Mouse (Mus musculus) heart, postnatal 36 days (tissue): Measurements from ENCODE around the gene Col6a6. TPM values are rescaled to one million over a fixed set of nuclear protein-coding genes. Genes with fewer than 3 reads are reported as not detected.
A peak's percentile ranks its signal among the peaks of the same experiment; 100 is the strongest.

Experiments
- DNase-seq, 2 experiments: peaks; one replicate each; pipeline ENCODE4 v3.0.0; 2021 to 2022
- intact Hi-C: fragments of 180-260 bp; cut with DNase I; formaldehyde crosslinking; loops from one replicate; pipeline ENCODE4 v1.15.1; 2025
- total RNA-seq, 2 experiments: library from RNA; stranded (reverse); gene quantifications; 2 replicates each; pipeline ENCODE4 v1.2.3; 2021

Col6a6 gene
- total RNA-seq, 2 experiments from 2014 or later = 4.0 to 4.4 TPM

DNA sequence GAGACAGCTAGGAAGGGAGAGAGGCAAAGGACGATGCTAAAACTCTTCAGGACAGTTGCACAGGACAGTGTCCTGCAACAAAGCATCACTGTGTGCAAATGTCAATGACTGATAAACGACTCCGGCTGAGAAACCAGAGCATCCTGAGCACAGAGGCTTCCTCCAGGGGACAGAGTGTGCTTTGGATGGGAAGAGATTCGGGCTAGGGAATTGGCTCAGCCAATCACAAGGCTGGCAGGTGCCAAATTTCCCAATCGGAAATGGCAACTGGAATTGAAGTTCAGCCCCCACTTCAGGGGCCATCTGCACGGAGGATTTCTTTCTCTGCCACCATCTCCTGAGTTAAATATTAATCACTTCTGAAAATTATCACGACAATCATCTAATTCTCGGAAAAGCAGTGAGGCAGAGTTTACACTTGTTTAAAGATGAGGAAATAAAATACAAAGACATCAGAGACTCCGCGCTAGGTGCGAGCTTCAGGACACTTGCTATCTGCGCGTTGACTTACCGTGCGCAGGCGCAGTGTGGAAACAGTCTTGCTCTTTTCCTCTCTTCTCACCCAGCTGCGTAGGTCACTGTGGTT, 18.9 kb downstream of the Col6a6 start:
- intact Hi-C loops = no loop called here

DNA sequence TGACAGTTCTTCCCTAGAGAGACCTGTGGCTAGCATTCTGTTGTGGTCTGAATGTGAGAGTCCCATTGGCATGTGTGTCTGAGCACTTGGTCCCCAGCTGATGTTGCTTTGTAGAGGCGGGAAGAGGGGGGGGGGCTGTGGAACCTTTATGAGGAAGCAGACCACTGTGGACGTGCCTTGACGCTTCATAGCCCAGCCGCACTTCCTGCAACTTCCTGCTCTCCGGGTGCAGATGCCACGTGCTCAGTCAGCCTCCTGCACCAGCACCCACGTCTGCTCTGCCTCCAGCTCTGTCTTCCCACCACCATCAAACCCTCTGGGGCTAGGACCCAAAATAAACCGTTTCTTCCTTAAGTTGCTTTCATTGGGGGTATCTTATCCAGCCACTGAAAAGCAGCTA, 24.5 kb downstream of the Col6a6 start:
- intact Hi-C loops = no loop called here
- DNase-seq = no peak

More for the DNA sequence above, 18.9 kb downstream of the Col6a6 start:
- DNase-seq = no peak

DNA sequence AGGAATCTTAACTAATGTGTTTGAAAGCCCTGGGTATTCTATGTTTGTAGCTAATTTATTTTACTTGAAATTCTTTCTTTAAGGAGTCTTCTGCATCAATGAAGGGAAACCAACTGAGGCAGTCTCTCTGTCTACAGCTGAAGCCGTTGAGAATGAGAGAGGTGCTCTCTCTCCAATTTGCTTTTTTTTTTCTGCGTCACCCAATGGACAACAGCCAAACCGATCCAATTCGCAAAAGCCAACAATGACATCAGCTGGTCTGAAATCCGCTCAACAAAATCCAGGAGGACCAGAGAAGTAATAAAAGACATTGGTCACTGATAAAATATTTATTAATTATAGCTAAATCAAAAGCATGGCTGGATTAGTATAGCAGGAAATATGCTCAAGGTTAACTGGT, 26.5 kb downstream of the Col6a6 start:
- intact Hi-C loops = no loop called here
- peak; percentile 41 to 43 for DNase-seq

DNA sequence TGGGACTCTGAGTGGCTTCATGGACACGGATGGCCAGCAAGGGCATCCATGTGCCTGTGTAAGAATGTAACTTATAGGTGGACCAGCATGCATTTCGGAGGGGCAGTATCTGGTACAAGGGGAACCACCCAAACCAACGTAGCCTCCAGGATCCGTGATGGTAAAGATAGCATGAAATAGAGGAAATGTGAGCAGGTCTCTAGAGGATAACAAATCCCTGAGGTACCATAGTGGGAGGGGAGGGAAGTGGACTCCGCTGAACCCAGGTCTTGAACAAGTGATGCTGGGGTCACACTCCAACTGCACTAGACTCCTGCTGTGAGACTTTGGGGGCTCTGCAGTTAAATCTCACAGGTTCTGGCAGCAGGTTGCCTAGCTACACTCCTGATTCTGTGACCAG, 27.7 kb downstream of the Col6a6 start:
- DNase-seq = no peak

DNA sequence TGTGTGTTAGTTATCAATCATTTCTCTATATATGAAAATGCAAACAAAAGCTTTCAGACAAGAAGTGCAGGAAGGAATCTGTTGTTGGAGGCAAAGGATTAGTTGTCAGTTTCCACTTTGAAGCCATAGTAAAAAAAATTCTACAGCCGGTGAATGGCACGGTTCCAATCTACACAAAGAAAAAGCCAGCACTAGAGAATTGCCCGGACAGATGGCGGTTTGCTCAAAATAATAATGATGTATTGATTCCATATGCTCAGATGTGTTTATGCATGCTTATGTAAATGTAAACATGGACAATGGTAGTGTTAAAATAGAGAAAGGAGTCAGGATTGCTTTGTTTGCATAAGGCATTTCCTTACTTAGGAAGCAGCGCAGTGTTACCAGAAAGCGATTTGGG, 31.8 kb downstream of the Col6a6 start:
- no peak for DNase-seq
- intact Hi-C loops = no loop called here

More for the DNA sequence above, 27.7 kb downstream of the Col6a6 start:
- intact Hi-C loops = no loop called here

DNA sequence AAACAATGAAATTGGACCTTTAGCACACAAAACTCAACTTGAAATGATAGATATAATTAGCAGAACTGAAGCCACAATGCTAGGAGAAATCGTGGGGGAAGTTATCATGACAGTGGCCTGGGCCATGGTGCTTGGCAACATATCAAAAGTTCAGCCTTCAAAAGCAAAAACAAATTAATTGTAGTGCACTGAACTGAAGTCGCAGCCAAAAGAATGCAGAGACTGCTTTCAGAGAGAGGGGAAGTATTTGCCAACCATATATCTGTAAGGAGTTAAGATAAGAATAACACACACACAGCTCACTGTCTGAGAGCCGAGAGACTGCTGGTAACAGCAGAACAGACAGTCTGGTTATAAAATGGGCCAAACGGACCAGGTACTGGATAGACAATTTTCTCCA, 33.0 kb downstream of the Col6a6 start:
- intact Hi-C loops = loop anchor here (5.0 kb wide), 1 partner anchor 62 kb away; no protein-coding TSS in a partner anchor
- DNase-seq = no peak

DNA sequence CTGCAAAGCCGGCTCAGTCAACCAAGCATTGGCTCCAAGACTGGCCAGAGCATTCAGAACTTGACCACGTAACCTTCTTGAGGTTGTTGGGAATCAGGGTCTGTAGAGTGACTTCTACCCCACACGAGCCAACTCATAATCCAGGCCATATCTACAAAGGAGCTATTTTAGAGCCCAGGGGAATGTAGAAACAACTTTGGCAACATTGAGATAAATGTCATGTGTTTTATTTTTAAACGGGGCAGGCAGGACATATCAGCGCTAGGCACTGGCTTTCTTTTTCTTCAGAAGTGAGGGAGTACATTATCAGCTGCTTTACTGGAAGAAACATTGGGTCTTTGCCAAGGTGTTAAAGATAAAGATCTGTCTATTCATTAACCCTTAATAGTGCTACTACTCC, 36.1 kb downstream of the Col6a6 start:
- no peak for DNase-seq

DNA sequence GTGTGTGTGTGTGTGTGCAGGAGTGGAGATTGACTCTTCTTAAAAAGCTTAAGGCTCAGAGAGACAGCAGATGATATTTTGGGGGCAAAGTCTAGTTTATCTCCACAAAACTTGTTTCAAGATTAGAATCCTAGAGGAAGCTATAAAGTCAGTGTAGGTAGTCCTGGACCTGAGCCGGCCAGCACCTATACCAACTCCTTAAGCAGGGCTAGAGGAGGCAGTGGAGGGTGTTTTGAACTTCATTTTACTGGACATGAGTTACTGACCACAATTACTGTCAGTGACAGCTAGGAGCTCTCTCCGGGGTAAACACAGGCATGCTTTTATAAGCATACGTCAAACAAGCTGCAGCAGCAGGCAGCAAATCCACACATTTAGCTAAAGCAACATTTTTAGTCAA, 39.8 kb downstream of the Col6a6 start:
- intact Hi-C loops = no loop called here
- no peak for DNase-seq

More for the DNA sequence above, 36.1 kb downstream of the Col6a6 start:
- intact Hi-C loops = loop anchor here (5.0 kb wide), 1 partner anchor 65 kb away; no protein-coding TSS in a partner anchor

DNA sequence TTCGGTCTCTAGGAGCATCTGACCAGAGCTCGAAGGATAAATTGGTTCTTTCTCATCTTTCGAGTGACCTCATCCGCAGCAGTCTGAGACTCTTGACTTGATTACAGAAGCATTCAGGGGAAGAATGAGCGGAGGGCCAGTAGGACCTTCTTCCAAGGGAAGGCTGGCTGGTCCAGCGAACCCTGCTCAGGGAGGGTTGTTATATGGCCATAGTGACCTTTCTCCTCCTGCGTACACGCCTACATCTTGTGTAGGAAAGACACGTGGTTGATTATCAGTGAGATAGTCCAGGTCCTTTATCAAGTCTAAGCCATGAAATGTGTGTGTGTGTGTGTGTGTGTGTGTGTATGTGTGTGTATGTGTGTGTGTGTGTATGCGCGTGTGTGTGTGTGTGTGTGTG, 40.2 kb downstream of the Col6a6 start:
- no peak for DNase-seq
- intact Hi-C loops = no loop called here

DNA sequence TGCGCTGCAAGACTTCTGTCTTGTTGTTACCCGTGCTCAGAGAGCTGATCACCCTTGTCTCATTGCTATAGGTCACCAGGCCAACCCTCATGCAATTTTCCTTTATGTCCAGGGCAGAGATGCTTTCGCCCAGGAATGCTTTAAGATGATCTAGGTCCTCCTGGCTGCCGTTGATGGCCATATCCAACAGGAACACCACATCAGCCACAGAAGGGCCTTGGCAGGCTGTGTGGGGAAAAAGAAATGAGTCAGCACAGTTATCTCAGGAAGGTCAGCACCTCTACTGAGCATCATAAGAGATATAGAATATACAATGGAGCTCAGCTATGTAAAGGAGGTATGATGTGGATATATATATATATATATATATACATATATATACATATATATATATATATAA, 43.9 kb downstream of the Col6a6 start:
- intact Hi-C loops = no loop called here
- no peak for DNase-seq

DNA sequence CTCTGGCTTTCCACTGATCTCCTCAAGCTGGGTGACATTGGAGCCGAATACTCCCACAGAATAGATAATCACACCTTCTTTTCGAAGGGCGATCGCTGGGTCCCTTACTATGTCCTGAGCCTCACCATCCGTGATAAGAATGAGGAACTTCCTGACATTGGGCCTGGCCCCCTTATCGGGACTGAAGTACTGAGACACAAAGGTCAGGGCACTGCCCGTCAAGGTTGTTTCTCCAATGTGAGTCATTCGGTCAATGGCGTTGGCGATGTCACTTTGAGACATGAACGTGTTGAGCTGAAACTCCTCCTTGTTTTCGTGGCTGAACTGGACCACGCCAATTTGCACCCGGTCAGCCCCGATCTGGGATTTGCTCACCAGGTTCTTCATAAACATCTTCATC, 47.3 kb downstream of the Col6a6 start:
- DNase-seq = no peak
- intact Hi-C loops = no loop called here

DNA sequence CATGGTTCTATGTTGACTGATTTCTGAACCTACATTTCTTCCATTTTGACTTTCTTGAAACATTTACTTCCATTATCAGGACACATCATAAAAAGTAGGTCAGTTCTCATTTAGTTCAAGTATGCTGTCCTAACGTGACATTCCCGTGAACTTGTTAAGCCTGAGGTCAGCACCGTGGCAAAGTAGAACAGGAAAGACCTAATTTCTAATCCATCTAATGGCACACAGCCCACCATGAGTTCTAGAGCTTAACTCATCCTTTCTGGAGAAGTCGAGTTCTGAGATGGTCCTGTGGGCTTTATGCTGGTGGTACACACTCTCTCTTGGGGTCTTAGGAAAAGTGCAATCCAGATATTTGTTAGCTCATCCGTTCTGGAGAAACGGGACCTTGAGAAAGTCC, 49.2 kb downstream of the Col6a6 start:
- intact Hi-C loops = no loop called here
- no peak for DNase-seq

DNA sequence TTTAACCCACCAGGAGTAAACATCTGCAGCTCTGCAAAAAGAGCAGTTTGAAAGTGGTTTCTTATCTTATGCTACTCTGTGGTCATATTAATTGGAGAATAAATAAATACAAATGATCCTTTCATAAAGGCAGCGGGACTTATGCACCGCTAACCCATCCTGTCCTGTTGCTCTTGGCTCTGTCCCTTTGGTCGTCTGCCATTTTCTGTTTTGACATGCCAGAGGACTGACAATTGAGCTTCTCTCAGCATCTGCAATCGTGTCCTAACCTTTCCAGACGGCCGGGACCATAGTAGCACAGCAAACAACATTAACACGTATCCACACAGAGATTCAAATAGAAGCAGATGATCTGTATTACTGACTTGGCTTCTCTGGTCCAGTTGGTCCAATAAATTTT, 53.1 kb downstream of the Col6a6 start:
- DNase-seq = peak; percentile 53 to 65

DNA sequence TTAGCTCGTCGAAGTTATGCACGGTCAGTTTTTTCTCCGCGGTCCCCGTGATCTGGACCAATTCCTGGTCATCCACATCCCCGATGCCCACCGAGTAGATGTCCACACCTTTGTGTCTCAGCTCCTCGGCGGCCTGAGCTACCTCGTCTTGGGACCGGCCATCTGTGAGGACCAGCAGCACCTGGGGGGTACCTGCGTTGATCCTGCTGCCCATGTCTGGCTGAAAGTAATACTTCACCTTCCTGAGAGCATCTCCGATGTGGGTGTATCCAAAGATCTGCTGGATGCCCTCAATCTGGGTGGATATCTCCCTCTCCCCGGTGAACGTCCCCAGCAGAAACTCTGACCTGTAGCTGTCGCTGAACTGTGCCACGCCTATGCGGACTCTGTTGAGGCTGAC, 53.6 kb downstream of the Col6a6 start:
- no peak for DNase-seq
- intact Hi-C loops = no loop called here

More for the DNA sequence above, 53.1 kb downstream of the Col6a6 start:
- intact Hi-C loops = no loop called here

DNA sequence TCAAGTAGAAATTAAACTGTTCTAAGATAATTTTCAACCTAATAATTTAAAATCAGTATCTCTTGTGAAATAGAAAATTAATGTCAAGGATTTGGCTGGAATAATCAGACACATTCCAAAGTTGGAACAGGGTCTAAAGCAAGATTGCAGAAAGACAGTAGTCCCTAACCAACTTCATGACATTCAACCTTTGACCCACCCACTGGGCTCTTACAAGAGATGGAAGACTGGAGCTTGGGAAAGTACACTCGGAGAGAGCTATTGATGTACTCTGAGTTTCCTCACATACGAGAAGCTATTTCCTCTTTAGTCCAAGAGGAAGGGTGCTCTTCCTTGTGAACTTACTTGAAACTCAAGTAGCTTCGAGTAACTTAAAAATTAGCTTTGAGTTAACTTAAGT, 56.6 kb downstream of the Col6a6 start:
- DNase-seq = no peak
- intact Hi-C loops = no loop called here

DNA sequence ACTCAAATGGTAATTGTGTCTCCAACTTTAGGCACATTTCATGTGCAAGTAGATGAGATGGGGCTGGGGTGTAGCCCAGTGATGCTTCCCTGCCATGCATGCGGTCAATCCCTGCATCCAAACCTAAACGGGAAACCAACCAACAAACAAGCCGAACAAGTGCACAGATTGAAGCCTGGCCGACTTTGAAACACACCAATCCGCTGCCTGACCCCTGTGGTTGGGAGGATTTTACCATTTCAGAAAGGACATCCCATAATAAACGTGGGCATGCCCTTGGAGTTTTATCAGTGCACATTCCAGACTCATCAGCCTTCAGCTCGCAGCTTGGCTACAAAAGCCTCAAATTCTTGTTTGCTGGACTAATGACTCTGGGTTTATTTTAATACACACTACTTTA, 57.3 kb downstream of the Col6a6 start:
- intact Hi-C loops = no loop called here
- no peak for DNase-seq

DNA sequence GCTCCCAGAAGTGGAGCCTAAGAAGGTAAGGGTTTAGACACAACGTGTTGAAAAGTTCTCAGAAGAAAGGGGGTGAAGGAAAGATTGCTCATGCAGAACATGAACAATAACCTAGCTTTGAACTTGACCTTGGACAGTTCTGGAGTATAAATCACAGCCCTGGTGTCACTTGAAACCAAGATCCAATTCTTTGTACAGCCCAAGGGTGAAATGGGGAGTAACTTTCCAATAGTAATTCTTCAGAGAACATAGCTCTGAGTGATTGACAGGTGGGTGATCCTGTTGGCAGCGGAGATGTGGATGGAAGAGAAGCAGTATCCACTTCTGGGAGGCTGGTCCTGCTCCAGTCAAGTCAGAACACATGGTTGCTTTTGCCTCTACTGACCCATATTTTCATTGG, 62.1 kb downstream of the Col6a6 start:
- intact Hi-C loops = no loop called here

DNA sequence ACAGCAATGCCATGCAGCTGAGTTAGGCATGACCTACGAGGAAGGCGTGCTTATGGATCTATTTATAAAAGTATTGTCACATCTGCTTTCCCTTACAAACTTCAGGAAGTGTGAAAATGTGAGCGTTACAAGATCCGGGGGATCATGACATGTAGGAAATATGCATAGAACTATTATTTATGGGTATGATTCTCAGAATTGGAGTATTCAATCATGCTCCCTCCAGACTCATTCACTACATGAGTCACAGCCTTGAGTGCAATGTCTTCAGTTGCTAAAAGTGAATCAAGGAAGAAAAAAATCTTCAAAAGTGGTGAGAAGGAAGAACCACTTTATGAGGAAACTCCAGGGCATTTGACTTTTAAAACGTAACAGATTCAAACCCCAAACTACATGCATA, 63.3 kb downstream of the Col6a6 start:
- intact Hi-C loops = no loop called here
- no peak for DNase-seq

More for the DNA sequence above, 62.1 kb downstream of the Col6a6 start:
- no peak for DNase-seq

DNA sequence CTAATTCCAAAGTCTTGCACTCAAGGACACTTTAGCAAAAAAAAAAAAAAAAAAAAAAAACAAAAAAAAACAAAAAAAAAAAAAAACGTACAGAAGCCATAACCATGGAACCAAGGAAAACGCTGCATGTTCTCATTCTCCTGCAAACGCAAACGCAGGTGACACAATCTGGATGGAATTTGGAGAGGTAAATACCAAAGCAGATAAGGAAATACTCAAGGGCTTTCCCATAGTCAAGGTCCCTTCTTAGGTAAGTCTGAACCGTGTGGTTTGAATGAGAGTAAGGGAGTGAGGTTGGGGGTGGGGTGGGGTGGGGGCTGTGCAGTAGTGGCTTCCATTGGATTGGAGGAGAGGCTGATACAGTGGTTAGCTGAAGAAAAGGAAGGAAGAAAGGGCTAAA, 63.8 kb downstream of the Col6a6 start:
- DNase-seq = no peak

DNA sequence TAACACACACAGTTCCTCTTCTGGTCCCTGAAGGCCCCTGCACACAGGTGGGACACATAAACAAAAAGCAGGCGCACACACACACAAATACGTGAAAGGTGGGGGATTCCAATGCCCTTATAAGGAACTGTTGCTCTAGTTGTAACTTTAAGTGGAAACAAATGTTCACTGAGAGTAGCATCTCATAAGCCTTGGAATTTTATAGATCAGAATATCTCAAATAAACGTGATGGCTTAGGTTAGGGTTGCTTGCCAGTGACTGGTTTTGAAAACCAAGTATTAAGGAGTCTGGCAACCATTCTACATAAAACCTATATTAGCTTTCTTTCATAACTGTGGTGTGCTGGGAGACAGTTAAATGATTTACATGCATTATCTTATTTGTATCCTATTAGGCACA, 64.3 kb downstream of the Col6a6 start:
- no peak for DNase-seq
- intact Hi-C loops = no loop called here

More for the DNA sequence above, 63.8 kb downstream of the Col6a6 start:
- intact Hi-C loops = no loop called here

DNA sequence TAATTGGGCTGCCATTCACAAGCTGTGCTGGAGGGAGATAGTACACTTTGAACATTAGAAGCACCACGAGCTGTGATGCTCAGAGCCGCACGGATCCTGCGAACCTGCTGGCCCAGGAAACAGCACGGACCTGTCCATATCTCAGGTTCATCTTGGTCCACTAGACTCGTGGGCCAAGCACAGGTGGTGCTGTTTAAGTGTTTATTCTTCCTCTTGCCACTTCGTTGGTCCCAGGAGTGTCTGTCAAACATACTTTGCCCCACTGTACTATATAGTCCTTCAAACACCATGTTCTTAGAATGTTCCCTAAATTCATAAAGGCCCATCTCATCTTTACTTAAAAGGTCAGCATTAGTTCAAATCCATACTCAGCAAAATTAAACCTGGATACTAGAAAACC, 65.7 kb downstream of the Col6a6 start:
- no peak for DNase-seq
- intact Hi-C loops = no loop called here

DNA sequence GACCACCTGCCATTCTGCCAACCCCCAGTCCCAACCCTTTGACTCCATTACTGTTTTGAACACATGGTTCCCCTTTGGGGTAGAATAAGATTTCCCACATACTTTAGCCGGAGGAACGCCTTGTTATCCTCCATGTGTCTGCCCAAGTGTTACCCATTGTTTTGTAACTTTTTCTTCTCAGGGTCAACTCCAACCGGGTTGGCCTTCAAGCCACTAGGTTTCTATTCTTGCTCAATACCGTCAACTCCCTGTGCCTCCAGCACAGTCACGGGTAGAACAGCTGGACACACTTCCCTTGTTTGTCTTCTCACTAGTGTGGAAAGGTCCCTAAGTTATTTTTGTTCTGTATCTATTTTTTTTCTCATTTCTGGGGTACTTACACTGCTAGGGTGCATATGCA, 69.1 kb downstream of the Col6a6 start:
- DNase-seq = no peak
- intact Hi-C loops = no loop called here

DNA sequence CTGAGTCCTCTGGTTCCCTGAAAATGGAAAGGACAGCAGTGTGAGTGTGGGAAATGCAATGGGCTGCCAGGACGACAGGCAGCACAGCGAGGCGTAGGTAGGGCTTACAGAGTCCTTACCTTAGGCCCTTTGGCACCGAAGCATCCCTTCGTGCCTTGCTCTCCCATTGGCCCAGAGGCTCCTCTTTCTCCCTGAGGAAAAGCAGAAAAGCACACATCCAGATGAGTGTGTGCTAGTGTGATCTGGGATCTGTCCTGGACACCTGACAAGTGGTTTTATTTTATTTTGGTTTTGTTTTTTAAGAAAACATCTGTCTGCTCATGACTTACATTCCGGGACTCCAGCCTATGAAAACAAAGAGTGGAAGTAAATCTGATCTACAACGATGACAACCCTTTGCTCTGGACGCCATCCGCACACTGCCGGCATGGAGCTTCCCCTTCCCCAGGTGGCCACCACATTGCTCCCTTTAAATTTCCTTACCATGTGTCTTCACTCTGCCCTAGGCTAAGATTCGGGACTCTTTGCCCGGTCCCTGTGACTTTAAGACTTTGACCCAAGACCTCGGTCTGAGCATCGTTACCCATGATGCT, 69.7 kb downstream of the Col6a6 start:
- DNase-seq = no peak
- intact Hi-C loops = no loop called here
